Mouse (Mus musculus): ENCODE results near the gene Iqcc. TPM values are rescaled to one million over a fixed set of nuclear protein-coding genes. Genes with fewer than 3 reads are reported as not detected.

Iqcc gene
- polyA plus RNA-seq, 1 experiment from 2014 or later: 31.2 TPM

GRCm38 (mm10) chr4:129586943-129587342 is 32.0 kb downstream of the Iqcc start:
- H3K4me1 ChIP-seq (ENCODE audit: control insufficient read depth, insufficient read depth, low read length): peaks cover 11% of the 10 kb centered on the region; the same call in 1 of the 2 replicates
- ATAC-seq: no peak
- no peaks in the 10 kb centered on the region for H3K27me3 ChIP-seq (replicated peaks; ENCODE audit: control insufficient read depth, insufficient read depth, low read length)
- H3K27ac ChIP-seq (ENCODE audit: low read length): no peak overlapping the region
- H3K9me3 ChIP-seq (ENCODE audit: control insufficient read depth, low read length): no peaks in the 10 kb centered on the region
- H3K4me3 ChIP-seq (ENCODE audit: low read length): no peak overlapping the region
- H3K36me3 ChIP-seq (ENCODE audit: control insufficient read depth, insufficient read depth, low read length): peaks cover 1% of the 10 kb centered on the region; the same call in 1 of the 2 replicates
- H3K9ac ChIP-seq (ENCODE audit: low read depth, low read length): no peak overlapping the region
- WGBS: 45% methylated on average over 1 of the region's 1 CpGs
- no peak overlapping the region for H3K4me2 ChIP-seq (ENCODE audit: low read depth, low read length)

GRCm38 (mm10) chr4:129585773-129586172 is 33.1 kb downstream of the Iqcc start:
- H3K27me3 ChIP-seq (replicated peaks; ENCODE audit: control insufficient read depth, insufficient read depth, low read length): no peaks in the 10 kb centered on the region
- peaks cover 11% of the 10 kb centered on the region; the same call in 1 of the 2 replicates for H3K4me1 ChIP-seq (ENCODE audit: control insufficient read depth, insufficient read depth, low read length)
- 0 out of 2 replicates have a peak overlapping the region, but pooled peaks have one; percentile 76 for H3K9ac ChIP-seq (ENCODE audit: low read depth, low read length)
- WGBS: 84% methylated on average over 9 of the region's 9 CpGs
- no peak for ATAC-seq
- H3K4me2 ChIP-seq (ENCODE audit: low read depth, low read length): no peak overlapping the region
- H3K27ac ChIP-seq (ENCODE audit: low read length): no peak overlapping the region
- H3K9me3 ChIP-seq (ENCODE audit: control insufficient read depth, low read length): no peaks in the 10 kb centered on the region
- H3K4me3 ChIP-seq (ENCODE audit: low read length): no peak overlapping the region
- no peaks in the 10 kb centered on the region for H3K36me3 ChIP-seq (ENCODE audit: control insufficient read depth, insufficient read depth, low read length)

- H3K27me3 ChIP-seq (replicated peaks; ENCODE audit: control insufficient read depth, insufficient read depth, low read length): no peaks in the 10 kb centered on the region
- H3K9ac ChIP-seq (ENCODE audit: low read depth, low read length): peak overlapping the region; percentile 76
- H3K4me2 ChIP-seq (ENCODE audit: low read depth, low read length): peak overlapping the region; percentile 77
- H3K4me3 ChIP-seq (ENCODE audit: low read length): peak overlapping the region; percentile 53
- peak; percentile 87 for ATAC-seq
- 1% methylated on average over 36 of the region's 36 CpGs for WGBS
- no peaks in the 10 kb centered on the region for H3K36me3 ChIP-seq (ENCODE audit: control insufficient read depth, insufficient read depth, low read length)
- H3K9me3 ChIP-seq (ENCODE audit: control insufficient read depth, low read length): no peaks in the 10 kb centered on the region
- peaks cover 11% of the 10 kb centered on the region; the same call in 1 of the 2 replicates for H3K4me1 ChIP-seq (ENCODE audit: control insufficient read depth, insufficient read depth, low read length)
- H3K27ac ChIP-seq (ENCODE audit: low read length): peak overlapping the region; percentile 80
Observed at GRCm38 (mm10) chr4:129584884-129585608, 33.9 kb downstream of the Iqcc start.

DNA sequence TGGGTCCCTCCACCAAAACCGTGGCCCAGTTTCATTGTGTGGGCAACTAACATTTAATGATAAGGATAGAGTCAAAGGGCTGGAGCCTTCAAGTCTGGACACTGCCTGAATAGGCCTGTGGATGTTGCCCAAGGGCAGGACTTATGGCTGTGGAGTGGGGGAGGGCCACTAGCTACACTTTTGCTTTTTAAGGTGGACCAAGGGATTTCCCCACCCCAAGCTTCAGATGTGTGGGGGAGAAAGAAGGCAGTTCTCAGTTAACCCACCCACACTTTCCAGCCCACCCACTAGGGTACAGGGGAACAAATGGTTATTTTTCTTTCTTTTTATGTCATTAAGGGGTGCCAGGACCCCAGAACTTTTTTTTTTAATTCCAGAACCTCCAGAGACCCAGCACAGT is 34.5 kb downstream of the Iqcc start:
- Histone ChIP-seq H3K4me3 (ENCODE audit: low read length) (peak overlapping the region; percentile 53), H3K9ac (ENCODE audit: low read depth, low read length) (peak overlapping the region; percentile 76), H3K9me3 (ENCODE audit: control insufficient read depth, low read length) (no peaks in the 10 kb centered on the region), H3K36me3 (ENCODE audit: control insufficient read depth, insufficient read depth, low read length) (no peaks in the 10 kb centered on the region), H3K27me3 (replicated peaks; ENCODE audit: control insufficient read depth, insufficient read depth, low read length) (no peaks in the 10 kb centered on the region), H3K4me1 (ENCODE audit: control insufficient read depth, insufficient read depth, low read length) (peaks cover 11% of the 10 kb centered on the region; the same call in 1 of the 2 replicates), H3K4me2 (ENCODE audit: low read depth, low read length) (peak overlapping the region; percentile 77), H3K27ac (ENCODE audit: low read length) (peak overlapping the region; percentile 80; the same call in 1 of the 2 replicates)
- ATAC-seq: no peak
- 73% methylated on average over 1 of the region's 1 CpGs for WGBS

DNA sequence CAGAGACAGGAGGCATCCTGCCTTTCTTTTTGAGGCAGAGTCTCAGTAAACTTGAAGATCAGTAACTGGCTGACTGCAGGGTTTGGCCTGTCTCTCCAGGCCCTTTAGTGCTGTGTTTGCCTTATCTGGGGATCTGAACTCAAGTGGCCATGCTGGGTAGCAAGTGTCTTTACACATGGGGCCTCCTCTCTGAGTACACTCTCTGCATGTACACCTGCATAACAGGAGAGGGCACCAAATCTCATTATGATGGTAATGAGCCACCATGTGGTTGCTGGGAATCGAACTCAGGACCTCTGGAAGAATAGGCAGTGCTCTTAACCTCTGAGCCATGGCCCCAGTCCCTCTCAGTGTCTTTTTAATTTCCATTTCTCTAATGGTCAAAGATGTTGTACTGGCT is 36.6 kb downstream of the Iqcc start:
- H3K36me3 ChIP-seq (ENCODE audit: control insufficient read depth, insufficient read depth, low read length): no peaks in the 10 kb centered on the region
- H3K27ac ChIP-seq (ENCODE audit: low read length): no peak overlapping the region
- ATAC-seq: no peak
- H3K4me3 ChIP-seq (ENCODE audit: low read length): no peak overlapping the region
- no peak overlapping the region for H3K9ac ChIP-seq (ENCODE audit: low read depth, low read length)
- H3K9me3 ChIP-seq (ENCODE audit: control insufficient read depth, low read length): no peaks in the 10 kb centered on the region
- H3K4me1 ChIP-seq (ENCODE audit: control insufficient read depth, insufficient read depth, low read length): peaks cover 11% of the 10 kb centered on the region; the same call in 1 of the 2 replicates
- no peaks in the 10 kb centered on the region for H3K27me3 ChIP-seq (replicated peaks; ENCODE audit: control insufficient read depth, insufficient read depth, low read length)
- H3K4me2 ChIP-seq (ENCODE audit: low read depth, low read length): no peak overlapping the region
- 82% methylated on average over 1 of the region's 1 CpGs for WGBS

DNA sequence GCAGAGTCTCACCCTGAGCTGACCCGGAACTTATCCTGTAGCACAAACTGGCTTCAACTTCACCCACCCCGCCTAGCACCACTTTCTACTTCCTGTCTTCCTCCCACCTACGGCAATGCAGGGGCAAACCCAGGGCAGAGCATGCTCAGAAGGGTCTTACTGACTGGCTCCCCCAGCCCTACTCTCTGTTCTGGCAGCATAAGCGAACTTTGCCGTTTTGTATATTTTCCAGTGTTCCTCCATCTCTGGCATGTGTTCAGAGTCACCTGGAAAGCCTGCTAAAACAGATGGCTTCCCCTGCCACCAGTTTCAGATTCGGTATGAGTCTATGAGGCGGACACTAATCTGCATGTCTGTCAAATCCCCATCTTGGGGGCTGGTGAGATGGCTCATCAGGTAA is 38.6 kb downstream of the Iqcc start:
- H3K9me3 ChIP-seq (ENCODE audit: control insufficient read depth, low read length): no peaks in the 10 kb centered on the region
- no peak overlapping the region for H3K4me2 ChIP-seq (ENCODE audit: low read depth, low read length)
- WGBS: 58% methylated on average over 7 of the region's 7 CpGs
- H3K4me1 ChIP-seq (ENCODE audit: control insufficient read depth, insufficient read depth, low read length): peaks cover 9% of the 10 kb centered on the region; the same call in 1 of the 2 replicates
- no peaks in the 10 kb centered on the region for H3K36me3 ChIP-seq (ENCODE audit: control insufficient read depth, insufficient read depth, low read length)
- no peak overlapping the region for H3K9ac ChIP-seq (ENCODE audit: low read depth, low read length)
- ATAC-seq: no peak
- H3K27me3 ChIP-seq (replicated peaks; ENCODE audit: control insufficient read depth, insufficient read depth, low read length): no peaks in the 10 kb centered on the region
- H3K4me3 ChIP-seq (ENCODE audit: low read length): no peak overlapping the region
- H3K27ac ChIP-seq (ENCODE audit: low read length): no peak overlapping the region

GRCm38 (mm10) chr4:129578466-129578865 is 40.4 kb downstream of the Iqcc start, which contains the start of gene Fam167b:
TSS of gene Fam167b (minus strand) at chr4:129578549.
- Histone ChIP-seq H3K9ac (ENCODE audit: low read depth, low read length) (no peak within 1 kb of the TSS), H3K4me3 (ENCODE audit: low read length) (no peak within 1 kb of the TSS), H3K36me3 (ENCODE audit: control insufficient read depth, insufficient read depth, low read length) (no peaks in the 10 kb centered on the region), H3K9me3 (ENCODE audit: control insufficient read depth, low read length) (no peaks in the 10 kb centered on the region), H3K4me1 (ENCODE audit: control insufficient read depth, insufficient read depth, low read length) (no peaks in the 10 kb centered on the region), H3K27me3 (replicated peaks; ENCODE audit: control insufficient read depth, insufficient read depth, low read length) (no peaks in the 10 kb centered on the region), H3K27ac (ENCODE audit: low read length) (no peak within 1 kb of the TSS), H3K4me2 (ENCODE audit: low read depth, low read length) (no peak within 1 kb of the TSS)
- ATAC-seq: no peak
- 82% methylated on average over 5 of the region's 5 CpGs for WGBS

- 80% methylated on average over 7 of the region's 7 CpGs for WGBS
- Histone ChIP-seq H3K4me3 (ENCODE audit: low read length) (no peak overlapping the region), H3K9ac (ENCODE audit: low read depth, low read length) (no peak overlapping the region), H3K4me2 (ENCODE audit: low read depth, low read length) (no peak overlapping the region), H3K27me3 (replicated peaks; ENCODE audit: control insufficient read depth, insufficient read depth, low read length) (no peaks in the 10 kb centered on the region), H3K4me1 (ENCODE audit: control insufficient read depth, insufficient read depth, low read length) (no peaks in the 10 kb centered on the region), H3K27ac (ENCODE audit: low read length) (no peak overlapping the region), H3K9me3 (ENCODE audit: control insufficient read depth, low read length) (no peaks in the 10 kb centered on the region), H3K36me3 (ENCODE audit: control insufficient read depth, insufficient read depth, low read length) (no peaks in the 10 kb centered on the region)
- no peak for ATAC-seq
Observed at GRCm38 (mm10) chr4:129577688-129578087, 41.2 kb downstream of the Iqcc start.

GRCm38 (mm10) chr4:129576863-129577491 is 41.9 kb downstream of the Iqcc start:
- H3K9ac ChIP-seq (ENCODE audit: low read depth, low read length): peak overlapping the region; percentile 30; the same call in 1 of the 2 replicates
- 34% methylated on average over 21 of the region's 21 CpGs for WGBS

More at GRCm38 (mm10) chr4:129576863-129577491, 41.9 kb downstream of the Iqcc start:
- peak; percentile 50; the same call in 1 of the 2 replicates for ATAC-seq
- H3K27me3 ChIP-seq (replicated peaks; ENCODE audit: control insufficient read depth, insufficient read depth, low read length): no peaks in the 10 kb centered on the region
- no peak overlapping the region for H3K27ac ChIP-seq (ENCODE audit: low read length)
- no peaks in the 10 kb centered on the region for H3K4me1 ChIP-seq (ENCODE audit: control insufficient read depth, insufficient read depth, low read length)
- no peak overlapping the region; the same call in 1 of the 2 replicates for H3K4me2 ChIP-seq (ENCODE audit: low read depth, low read length)
- no peaks in the 10 kb centered on the region for H3K9me3 ChIP-seq (ENCODE audit: control insufficient read depth, low read length)
- H3K4me3 ChIP-seq (ENCODE audit: low read length): no peak overlapping the region
- no peaks in the 10 kb centered on the region for H3K36me3 ChIP-seq (ENCODE audit: control insufficient read depth, insufficient read depth, low read length)

All from intestine, embryonic 16.5 days (tissue).